Comparison of ENCODE assay signal across 8 mouse cellular contexts in genomic region chr2:93744346-93745229, GRCm38 (mm10).
DNase-seq lines count a peak whose midpoint lies in the region; ATAC-seq and TF ChIP-seq lines count a peak whose summit lies in the region.

No protein-coding gene starts in this region.

- H3K27ac ChIP-seq in heart, embryonic 12.5 days (ENCODE audit: poor library complexity, severe bottlenecking), result no peak overlapping the region
- peak overlapping the region; percentile 57 for H3K27ac ChIP-seq in forebrain, embryonic 16.5 days (ENCODE audit: low read length)
- H3K27ac ChIP-seq in limb, embryonic 12.5 days, result 0 out of 2 replicates have a peak overlapping the region, but pooled peaks have one; percentile 4

- no peak for ATAC-seq in heart, embryonic 12.5 days (ENCODE audit: insufficient number of reproducible peaks, low FRiP score)
- ATAC-seq in forebrain, embryonic 16.5 days, result peak; percentile 78
- no peak for ATAC-seq in limb, embryonic 12.5 days (ENCODE audit: insufficient number of reproducible peaks, insufficient read depth, low FRiP score, low TSS enrichment, low read depth)

- no peaks in the 10 kb centered on the region for H3K9me3 ChIP-seq in heart, embryonic 12.5 days (replicated peaks)
- H3K9me3 ChIP-seq in forebrain, embryonic 16.5 days (ENCODE audit: control insufficient read depth, low read length), result no peaks in the 10 kb centered on the region
- no peaks in the 10 kb centered on the region for H3K9me3 ChIP-seq in limb, embryonic 12.5 days

- no peak for DNase-seq in heart, postnatal 36 days
- DNase-seq in brain, embryonic 14.5 days (ENCODE audit: low read depth), result peak; percentile 77
- no peak for DNase-seq in spleen, adult 12 weeks (ENCODE audit: low spot score)
- DNase-seq in frontal cortex, postnatal 25 days (ENCODE audit: low spot score in 2 of 2), result no peak
- no peak for DNase-seq in ovary, postnatal 10 days (ENCODE audit: low spot score)

- H3K27me3 ChIP-seq in heart, embryonic 12.5 days (replicated peaks), result no peaks in the 10 kb centered on the region
- no peaks in the 10 kb centered on the region for H3K27me3 ChIP-seq in forebrain, embryonic 16.5 days (replicated peaks; ENCODE audit: control insufficient read depth, insufficient read depth, low read length)
- H3K27me3 ChIP-seq in limb, embryonic 12.5 days, result peaks cover 7% of the 10 kb centered on the region; the same call in 1 of the 2 replicates

- no peak for TF ChIP-seq POLR2A in brain, embryonic 14.5 days (IDR thresholded peaks at IDR 0.05; ENCODE audit: borderline replicate concordance, extremely low read depth, insufficient read depth, insufficient read length, poor library complexity, severe bottlenecking)

- peak overlapping the region; percentile 23; the same call in 1 of the 2 replicates for H3K4me2 ChIP-seq in heart, embryonic 12.5 days
- no peak overlapping the region for H3K4me2 ChIP-seq in forebrain, embryonic 16.5 days (ENCODE audit: low read length)
- H3K4me2 ChIP-seq in limb, embryonic 12.5 days, result no peak overlapping the region

- H3K4me3 ChIP-seq in heart, embryonic 12.5 days, result no peak overlapping the region
- H3K4me3 ChIP-seq in forebrain, embryonic 16.5 days (replicated peaks; ENCODE audit: low read length), result no peak overlapping the region
- no peak overlapping the region for H3K4me3 ChIP-seq in limb, embryonic 12.5 days (replicated peaks)

- 46% methylated on average over 11 of the region's 11 CpGs for WGBS in heart, embryonic 12.5 days
- WGBS in forebrain, embryonic 16.5 days, result 16% methylated on average over 11 of the region's 11 CpGs
- 14% methylated on average over 11 of the region's 11 CpGs for WGBS in limb, embryonic 12.5 days

- TF ChIP-seq CTCF in brain, embryonic 14.5 days (IDR thresholded peaks at IDR 0.05; ENCODE audit: borderline replicate concordance, extremely low read depth, insufficient read depth, insufficient read length), result no peak

- H3K9ac ChIP-seq in heart, embryonic 12.5 days, result peak overlapping the region; percentile 20; the same call in 1 of the 2 replicates
- H3K9ac ChIP-seq in forebrain, embryonic 16.5 days (replicated peaks; ENCODE audit: low read depth, low read length), result no peak overlapping the region
- H3K9ac ChIP-seq in limb, embryonic 12.5 days (replicated peaks), result no peak overlapping the region; the same call in 1 of the 2 replicates

- intact Hi-C loops in heart, postnatal 36 days (cut with DNase I), result no loop called here

- H3K36me3 ChIP-seq in heart, embryonic 12.5 days, result no peaks in the 10 kb centered on the region
- no peaks in the 10 kb centered on the region for H3K36me3 ChIP-seq in forebrain, embryonic 16.5 days (ENCODE audit: control insufficient read depth, insufficient read depth)
- H3K36me3 ChIP-seq in limb, embryonic 12.5 days, result no peaks in the 10 kb centered on the region

- H3K4me1 ChIP-seq in heart, embryonic 12.5 days (replicated peaks), result peaks cover 33% of the 10 kb centered on the region
- peaks cover 22% of the 10 kb centered on the region for H3K4me1 ChIP-seq in forebrain, embryonic 16.5 days (replicated peaks; ENCODE audit: control insufficient read depth, insufficient read depth, low read length)
- peaks cover 59% of the 10 kb centered on the region for H3K4me1 ChIP-seq in limb, embryonic 12.5 days (replicated peaks)
